Mouse (Mus musculus) liver, embryonic 14.5 days (tissue): ENCODE measurements around the gene Myo10. TPM values are rescaled to one million over a fixed set of nuclear protein-coding genes. Genes with fewer than 3 reads are reported as not detected.

Experiments
- ATAC-seq: fragments of 200-750 bp; cut with Nextera tagmentation; 2 replicates; pipeline ENCODE4 v1.8.0; 2017; ENCODE audit warnings: moderate number of reproducible peaks, mild to moderate bottlenecking, moderate library complexity; ENCODE audit not compliant: insufficient read depth
- DNase-seq, 3 experiments: peaks; one replicate each; pipeline ENCODE4 v3.0.0-alpha.2; 2012 to 2013; ENCODE audit warnings: low read depth in 3 of 3, low spot score in 3 of 3
- H3K27ac ChIP-seq: fragments of 300-500 bp; sonication (generic); 2 replicates; pipeline ENCODE4 v1.5.1; 2014; ENCODE audit warnings: moderate library complexity, mild to moderate bottlenecking, control low read depth, inconsistent platforms
- H3K27me3 ChIP-seq: fragments of 300-500 bp; sonication (generic); 2 replicates; pipeline ENCODE4 v1.6.1; 2014; ENCODE audit warnings: mild to moderate bottlenecking, low read length, moderate library complexity; ENCODE audit not compliant: control insufficient read depth, insufficient read depth
- H3K36me3 ChIP-seq: fragments of 300-500 bp; sonication (generic); replicated peaks from 2 replicates; pipeline ENCODE4 v1.6.1; 2014; ENCODE audit warnings: low read depth; ENCODE audit not compliant: control insufficient read depth, insufficient read depth
- H3K4me1 ChIP-seq, 2 experiments: fragments of 200-500 bp in 1 of 2; fragments of 300-500 bp in 1 of 2; sonication (generic) in 1 of 2; replicated peaks; 2 replicates each; pipeline ENCODE4 v1.6.1; 2012 to 2014; ENCODE audit warnings: antibody characterized with exemption in 1 of 2, inconsistent platforms in 1 of 2, low read length in 1 of 2; ENCODE audit not compliant: control insufficient read depth in 2 of 2, insufficient read depth in 2 of 2
- H3K4me2 ChIP-seq: fragments of 300-500 bp; sonication (generic); 2 replicates; pipeline ENCODE4 v1.6.1; 2014; ENCODE audit warnings: low read depth, mild to moderate bottlenecking, control low read depth, moderate library complexity
- H3K4me3 ChIP-seq, 2 experiments: fragments of 200-500 bp in 1 of 2; fragments of 300-500 bp in 1 of 2; sonication (generic) in 1 of 2; 2 replicates each; pipeline ENCODE4 v1.5.1; 2012 to 2014; ENCODE audit warnings: low read depth in 2 of 2, low read length in 2 of 2, mild to moderate bottlenecking in 2 of 2, control low read depth in 1 of 2, inconsistent platforms in 1 of 2, moderate library complexity in 1 of 2; ENCODE audit not compliant: insufficient read depth in 1 of 2
- H3K9ac ChIP-seq: fragments of 300-500 bp; sonication (generic); replicated peaks from 2 replicates; pipeline ENCODE4 v1.6.1; 2014; ENCODE audit warnings: mild to moderate bottlenecking, control low read depth, moderate library complexity
- H3K9me3 ChIP-seq: fragments of 300-500 bp; sonication (generic); 2 replicates; pipeline ENCODE4 v1.6.1; 2016; ENCODE audit warnings: low read length, mixed read lengths; ENCODE audit not compliant: control insufficient read depth
- CTCF ChIP-seq: IDR thresholded peaks from 2 replicates; pipeline ENCODE4 v1.5.1; 2016; ENCODE audit warnings: antibody characterized with exemption, low read depth, control low read depth
- EP300 ChIP-seq: IDR thresholded peaks from 2 replicates; pipeline ENCODE4 v1.6.1; 2016; ENCODE audit warnings: antibody characterized with exemption, low read depth
- WGBS: fragments of 180-500 bp; shearing (Covaris S2); extraction: QIAGEN DNeasy Blood & Tissue Kit; methylation state at CpG from one replicate; pipeline ENCODE4 v1.1.7; 2014; ENCODE audit not compliant: insufficient replicate concordance; 5-methylcytosine and 5-hydroxymethylcytosine counted together
- polyA plus RNA-seq, 2 experiments: library from polyadenylated mRNA; depleted of rRNA in 1 of 2; stranded (reverse) in 1 of 2; unstranded in 1 of 2; fragments of >200 nt; fragmentation: Nextera tagmentation in 1 of 2; extraction: Ambion mirVana in 1 of 2; gene quantifications; 2 replicates each; pipeline versions ENCODE4 v1.2.1 to v1.2.3; 2012 to 2014

Gene Myo10
- polyA plus RNA-seq, 2 experiments, result 2.6 to 2.9 TPM

DNA sequence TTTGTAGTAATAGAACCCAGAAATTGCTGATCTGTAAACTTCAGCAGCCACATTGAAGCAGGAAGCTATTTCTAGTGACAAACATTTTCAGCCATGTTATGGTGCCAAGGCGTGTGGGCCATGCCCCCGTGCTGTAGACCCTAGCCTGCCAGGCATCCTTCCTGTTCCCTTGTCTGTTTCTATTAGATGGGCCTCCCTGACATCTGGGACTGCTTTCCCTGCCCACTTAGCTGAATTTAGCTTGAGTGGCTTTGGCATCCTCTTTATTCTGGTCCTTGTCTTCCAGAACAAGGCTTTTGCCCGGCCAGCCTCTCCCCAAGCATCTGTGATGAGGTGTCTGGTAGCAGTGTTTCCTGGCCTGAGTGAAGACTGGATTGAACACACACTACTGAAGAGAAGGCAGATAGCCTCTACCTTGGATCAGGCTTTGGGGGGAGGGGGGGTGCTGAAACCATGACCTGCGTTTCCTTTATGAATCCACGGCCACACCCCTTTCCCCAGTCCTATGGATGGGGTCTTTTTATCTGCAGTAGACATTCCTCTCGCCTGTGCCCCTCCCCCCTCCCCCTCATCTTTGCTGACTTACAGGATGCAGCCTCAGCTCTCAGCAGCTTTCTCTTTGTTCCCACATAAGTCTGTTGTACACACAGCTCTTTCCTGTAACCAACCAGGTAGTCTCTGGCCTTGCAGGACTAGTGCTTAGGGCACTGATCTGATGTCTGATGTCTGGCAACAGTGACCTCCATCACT is 51.1 kb downstream of the Myo10 start:
- no peaks in the 10 kb centered on the region for H3K36me3 ChIP-seq
- no peaks in the 10 kb centered on the region for H3K27me3 ChIP-seq
- no peak for ATAC-seq
- H3K4me3 ChIP-seq, result no peak overlapping the region
- H3K9ac ChIP-seq, result no peak overlapping the region
- TF ChIP-seq EP300 (no peak), CTCF (no peak)
- H3K27ac ChIP-seq, result no peak overlapping the region
- DNase-seq, result no peak
- H3K4me2 ChIP-seq, result no peak overlapping the region
- H3K9me3 ChIP-seq, result no peaks in the 10 kb centered on the region
- WGBS, result 29% methylated on average over 6 of the region's 6 CpGs
- H3K4me1 ChIP-seq, result peaks cover 0 to 9% of the 10 kb centered on the region in 2 experiments; a peak in 2 of 4 replicates

DNA sequence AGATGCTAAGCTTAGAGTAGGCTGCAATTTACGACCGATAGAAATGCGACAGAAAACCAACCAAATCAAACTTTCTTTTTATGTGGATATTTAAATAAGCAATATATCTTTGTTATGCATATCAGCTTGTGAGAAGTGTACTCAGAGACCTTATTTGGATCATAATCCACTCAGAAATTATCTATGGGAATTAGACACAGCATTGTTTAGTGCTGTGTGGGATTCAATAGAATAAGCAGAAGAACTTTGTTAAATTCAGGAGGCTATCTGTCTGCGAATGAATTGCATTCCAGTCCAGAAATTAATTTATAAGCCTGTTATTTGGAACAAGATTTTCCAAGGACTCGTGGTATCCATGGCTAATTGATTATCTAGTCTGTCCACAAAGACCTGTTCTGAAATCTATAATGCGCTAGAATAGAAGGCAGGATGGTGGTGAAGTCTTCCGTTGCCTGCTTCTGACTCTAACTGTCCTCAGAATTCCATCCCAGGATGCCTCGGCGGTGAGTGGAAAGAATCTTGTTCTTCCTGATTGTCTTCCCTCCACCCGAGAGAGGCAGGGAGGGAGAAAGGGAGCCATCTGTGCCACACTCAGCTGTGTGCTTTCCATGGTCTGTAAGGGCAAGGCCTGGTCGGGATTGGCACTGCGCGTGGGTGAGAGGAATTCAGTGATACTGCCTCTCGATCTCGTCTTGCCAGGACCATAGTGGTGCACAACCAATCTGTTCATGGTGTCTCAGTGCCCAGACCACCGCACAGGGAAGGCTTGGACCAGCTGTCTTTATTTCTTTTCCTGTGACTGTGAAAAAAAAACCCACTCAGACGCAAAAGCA is 52.0 kb downstream of the Myo10 start:
- TF ChIP-seq EP300 (no peak), CTCF (no peak)
- H3K4me1 ChIP-seq, result peaks cover 0 to 9% of the 10 kb centered on the region in 2 experiments; a peak in 2 of 4 replicates
- H3K9ac ChIP-seq, result no peak overlapping the region
- H3K9me3 ChIP-seq, result no peaks in the 10 kb centered on the region
- DNase-seq (no peak), ATAC-seq (no peak)
- H3K27ac ChIP-seq, result no peak overlapping the region
- H3K36me3 ChIP-seq, result no peaks in the 10 kb centered on the region
- H3K4me2 ChIP-seq, result no peak overlapping the region
- H3K4me3 ChIP-seq, result no peak overlapping the region
- 77% methylated on average over 17 of the region's 17 CpGs for WGBS
- no peaks in the 10 kb centered on the region for H3K27me3 ChIP-seq

DNA sequence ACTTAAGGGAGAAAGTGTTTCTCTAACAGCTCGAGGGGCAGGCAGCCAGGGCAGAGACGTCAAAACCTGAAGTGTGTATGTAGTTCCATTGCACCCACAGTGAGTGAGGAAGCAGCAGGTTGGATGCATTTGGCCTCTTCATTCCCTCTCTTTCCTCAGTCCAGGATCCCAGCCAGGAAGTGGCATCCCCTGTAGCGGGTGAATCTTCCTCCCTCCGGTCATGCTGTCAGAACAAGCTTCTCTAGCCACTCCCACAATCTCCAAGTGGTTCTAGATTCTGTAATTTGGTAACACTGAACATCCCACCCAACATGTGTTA is 52.6 kb downstream of the Myo10 start:
- TF ChIP-seq EP300, result no peak
- TF ChIP-seq CTCF, result no peak
- no peak overlapping the region for H3K4me2 ChIP-seq
- no peak overlapping the region for H3K9ac ChIP-seq
- ATAC-seq (no peak), DNase-seq (no peak)
- no peaks in the 10 kb centered on the region for H3K9me3 ChIP-seq
- 71% methylated on average over 4 of the region's 4 CpGs for WGBS
- peaks cover 0 to 10% of the 10 kb centered on the region in 2 experiments; a peak in 2 of 4 replicates for H3K4me1 ChIP-seq
- no peak overlapping the region for H3K27ac ChIP-seq
- no peak overlapping the region for H3K4me3 ChIP-seq
- H3K36me3 ChIP-seq, result no peaks in the 10 kb centered on the region
- H3K27me3 ChIP-seq, result no peaks in the 10 kb centered on the region

DNA sequence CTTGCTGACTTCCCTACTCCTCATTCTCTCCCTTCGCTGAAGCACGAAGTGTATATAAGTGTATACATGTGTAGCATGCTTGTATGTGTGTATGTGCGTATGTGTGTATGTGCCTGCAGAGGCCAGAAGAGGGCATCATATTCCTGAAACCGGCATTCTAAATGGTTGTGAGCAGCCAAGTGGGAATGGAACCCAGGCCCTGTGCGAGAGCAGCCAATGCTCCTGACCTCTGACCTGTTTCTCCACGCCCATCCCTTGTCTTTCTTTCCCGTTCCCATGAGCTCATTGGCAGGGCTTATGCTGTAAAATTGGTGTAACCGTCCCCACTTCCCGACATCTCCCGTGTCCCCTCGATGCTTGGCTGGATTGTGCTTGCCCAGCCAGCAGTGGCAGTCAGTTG is 53.0 kb downstream of the Myo10 start:
- Histone ChIP-seq H3K9ac (no peak overlapping the region), H3K27ac (no peak overlapping the region), H3K4me2 (no peak overlapping the region), H3K4me3 (no peak overlapping the region), H3K27me3 (no peaks in the 10 kb centered on the region), H3K9me3 (no peaks in the 10 kb centered on the region), H3K36me3 (no peaks in the 10 kb centered on the region), H3K4me1 (peaks cover 0 to 13% of the 10 kb centered on the region in 2 experiments; a peak in 2 of 4 replicates)
- DNase-seq (no peak), ATAC-seq (no peak)
- WGBS, result 81% methylated on average over 11 of the region's 11 CpGs
- TF ChIP-seq CTCF, result no peak
- no peak for TF ChIP-seq EP300

DNA sequence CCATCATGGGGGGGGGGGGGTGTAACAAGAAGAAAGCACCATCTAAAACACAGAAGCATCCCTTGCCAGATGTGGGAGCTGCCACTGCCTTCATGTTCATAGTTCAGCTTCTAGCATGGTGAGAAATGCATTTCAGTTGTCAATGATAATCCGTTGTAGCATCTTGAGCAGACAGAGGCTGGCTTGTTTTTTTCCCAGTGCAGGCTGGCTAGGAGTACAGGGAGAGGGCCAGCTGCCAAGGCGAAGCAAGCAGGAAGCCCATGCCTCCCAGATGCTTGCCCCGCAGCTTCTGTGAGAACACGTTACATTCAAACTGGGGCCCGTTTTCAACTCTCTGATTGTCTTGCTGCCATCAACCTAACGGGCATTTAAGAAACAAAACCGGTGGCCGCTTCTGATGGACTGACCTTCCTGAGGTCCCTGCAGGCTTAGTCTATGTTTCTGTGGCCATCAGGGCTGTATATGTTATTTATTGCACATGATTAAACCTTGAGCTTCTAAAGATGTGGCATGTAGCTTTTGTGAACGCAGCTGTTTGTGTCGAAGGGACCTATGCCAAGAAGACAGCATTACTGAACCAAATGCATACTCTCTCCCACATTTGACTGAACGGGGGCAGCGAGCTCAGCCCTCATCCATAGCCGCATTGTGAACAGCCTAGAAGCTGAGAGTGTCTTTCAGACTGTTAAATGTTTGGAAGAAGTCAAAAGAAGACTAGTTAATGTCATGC is 53.9 kb downstream of the Myo10 start:
- no peak overlapping the region for H3K4me3 ChIP-seq
- TF ChIP-seq EP300 (no peak), CTCF (no peak)
- no peak for ATAC-seq
- H3K27ac ChIP-seq, result no peak overlapping the region
- H3K9ac ChIP-seq, result no peak overlapping the region
- no peaks in the 10 kb centered on the region for H3K27me3 ChIP-seq
- peaks cover 0 to 15% of the 10 kb centered on the region in 2 experiments; a peak in 2 of 4 replicates for H3K4me1 ChIP-seq
- H3K4me2 ChIP-seq, result no peak overlapping the region
- H3K9me3 ChIP-seq, result no peaks in the 10 kb centered on the region
- 81% methylated on average over 13 of the region's 13 CpGs for WGBS
- DNase-seq, result no peak
- no peaks in the 10 kb centered on the region for H3K36me3 ChIP-seq
